Mouse (Mus musculus) bone marrow, adult 2 months (tissue): ENCODE results near the gene Pdcd2l.

Experiments used
- CTCF ChIP-seq: fragments of 200-500 bp; IDR thresholded peaks from 2 replicates; pipeline ENCODE4 v1.5.1; 2011; ENCODE audit warnings: low read length, control low read depth; ENCODE audit not compliant: control insufficient read depth, insufficient read depth
- POLR2A ChIP-seq: fragments of 200-500 bp; IDR thresholded peaks from 2 replicates; pipeline ENCODE4 v1.6.1; 2011; ENCODE audit warnings: low read depth, mild to moderate bottlenecking, control low read depth, low read length, borderline replicate concordance; ENCODE audit not compliant: control insufficient read depth

GRCm38 (mm10) chr7:34183794-34184193 lies 12.7 kb downstream of the Pdcd2l start:
- TF ChIP-seq CTCF: no peak
- no peak for TF ChIP-seq POLR2A
